Mouse (Mus musculus) megakaryocyte, adult 5-6 weeks (primary cell): Measurements from ENCODE around the gene Rad51b. TPM values are rescaled to one million over a fixed set of nuclear protein-coding genes. Genes with fewer than 3 reads are reported as not detected.

Experiments used
- ATAC-seq: 2 replicates; pipeline ENCODE4 v1.8.0; 2016; ENCODE audit warnings: mild to moderate bottlenecking, inconsistent platforms; ENCODE audit not compliant: poor library complexity, severe bottlenecking
- total RNA-seq, 2 experiments: library from RNA; stranded (forward) in 1 of 2; stranded (reverse) in 1 of 2; fragments of 153-499, 151-499 nt in 1 of 2; fragments of 221-1000, 200-1000 nt in 1 of 2; gene quantifications; 2 replicates each; pipeline versions ENCODE4 v1.2.3 to v1.2.4; 2015 to 2017

Rad51b gene
- total RNA-seq, 2 experiments from 2014 or later = 3.2 to 7.1 TPM

GRCm38 (mm10) chr12:79715506-79716345, 418.6 kb downstream of the Rad51b start:
- no peak for ATAC-seq

GRCm38 (mm10) chr12:79719091-79719846, 422.2 kb downstream of the Rad51b start:
- no peak for ATAC-seq

- ATAC-seq = no peak
Observed at GRCm38 (mm10) chr12:79719847-79720201, 422.7 kb downstream of the Rad51b start.

GRCm38 (mm10) chr12:79724875-79725274, 427.8 kb downstream of the Rad51b start:
- peak; percentile 52; the same call in 1 of the 2 replicates for ATAC-seq

- ATAC-seq = no peak
Observed at GRCm38 (mm10) chr12:79725711-79726110, 428.6 kb downstream of the Rad51b start.

- ATAC-seq = no peak
Observed at GRCm38 (mm10) chr12:79726116-79726515, 429.0 kb downstream of the Rad51b start.

- ATAC-seq = no peak
Observed at GRCm38 (mm10) chr12:79726959-79727358, 429.9 kb downstream of the Rad51b start.

- ATAC-seq = no peak
Observed at GRCm38 (mm10) chr12:79729926-79730506, 432.9 kb downstream of the Rad51b start.

- no peak for ATAC-seq
Observed at GRCm38 (mm10) chr12:79731905-79732304, 434.8 kb downstream of the Rad51b start.

- ATAC-seq = no peak
Observed at GRCm38 (mm10) chr12:79732355-79733115, 435.5 kb downstream of the Rad51b start.

- ATAC-seq = no peak
Observed at GRCm38 (mm10) chr12:79735341-79735785, 438.3 kb downstream of the Rad51b start.

- no peak for ATAC-seq
Observed at GRCm38 (mm10) chr12:79735882-79736281, 438.8 kb downstream of the Rad51b start.

- ATAC-seq = no peak
Observed at GRCm38 (mm10) chr12:79738700-79739099, 441.6 kb downstream of the Rad51b start.

- no peak for ATAC-seq
Observed at GRCm38 (mm10) chr12:79739918-79740639, 443.0 kb downstream of the Rad51b start.

- no peak for ATAC-seq
Observed at GRCm38 (mm10) chr12:79742211-79742610, 445.1 kb downstream of the Rad51b start.

- peak; percentile 62; the same call in 1 of the 2 replicates for ATAC-seq
Observed at GRCm38 (mm10) chr12:79744131-79744530, 447.0 kb downstream of the Rad51b start.

GRCm38 (mm10) chr12:79745225-79745624, 448.1 kb downstream of the Rad51b start:
- ATAC-seq = no peak

GRCm38 (mm10) chr12:79745845-79746510, 448.9 kb downstream of the Rad51b start:
- no peak for ATAC-seq

- ATAC-seq = no peak
Observed at GRCm38 (mm10) chr12:79747541-79747940, 450.5 kb downstream of the Rad51b start.
